Mouse (Mus musculus): ENCODE results near the gene Mb21d2. TPM values are rescaled to one million over a fixed set of nuclear protein-coding genes. Genes with fewer than 3 reads are reported as not detected.

The Mb21d2 gene
- polyA plus RNA-seq, 1 experiment = 44.0 TPM

DNA sequence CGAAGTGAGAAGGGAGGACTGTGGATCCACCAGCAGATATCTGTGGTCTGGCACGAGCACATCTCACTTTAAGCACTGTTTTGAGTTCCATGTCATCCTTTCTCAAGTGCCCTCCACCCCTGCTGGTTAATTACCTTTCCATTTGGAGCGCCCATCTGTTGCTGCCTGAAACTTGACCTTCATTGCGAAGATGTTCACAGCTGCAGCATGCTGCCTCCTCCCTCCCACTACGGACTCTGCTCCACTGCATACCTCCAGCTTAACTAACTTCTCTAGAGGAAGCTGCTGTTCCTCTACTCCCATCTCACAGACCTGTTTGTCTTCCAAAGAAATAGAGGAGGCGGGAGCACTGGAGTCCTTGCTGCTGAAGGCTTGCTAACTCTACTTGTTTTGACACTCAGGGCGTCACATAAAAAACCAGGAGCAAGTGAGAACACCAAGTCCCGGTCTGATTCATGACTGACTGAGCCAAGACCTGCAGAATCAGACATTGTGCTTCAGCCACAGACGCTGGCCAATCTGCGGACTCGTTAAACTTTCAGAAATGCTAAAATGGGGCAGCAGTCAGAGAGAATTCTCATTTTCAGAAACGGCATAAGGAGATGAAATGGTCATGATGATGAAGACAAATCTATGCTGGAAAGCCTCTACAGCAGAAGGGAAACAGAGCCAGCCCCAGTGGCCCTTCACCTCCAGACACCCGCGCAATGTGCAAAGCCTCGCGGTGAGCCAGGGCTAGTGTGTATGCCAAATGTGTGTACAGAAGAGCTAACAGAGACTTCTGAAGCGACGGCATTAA, 71.1 kb downstream of the Mb21d2 start:
- DNase-seq (ENCODE audit: low read depth) = peak; percentile 33
- TF ChIP-seq CTCF (IDR thresholded peaks at IDR 0.05; ENCODE audit: borderline replicate concordance, extremely low read depth, insufficient read depth, insufficient read length) (no peak), POLR2A (IDR thresholded peaks at IDR 0.05; ENCODE audit: borderline replicate concordance, extremely low read depth, insufficient read depth, insufficient read length, poor library complexity, severe bottlenecking) (no peak)

DNA sequence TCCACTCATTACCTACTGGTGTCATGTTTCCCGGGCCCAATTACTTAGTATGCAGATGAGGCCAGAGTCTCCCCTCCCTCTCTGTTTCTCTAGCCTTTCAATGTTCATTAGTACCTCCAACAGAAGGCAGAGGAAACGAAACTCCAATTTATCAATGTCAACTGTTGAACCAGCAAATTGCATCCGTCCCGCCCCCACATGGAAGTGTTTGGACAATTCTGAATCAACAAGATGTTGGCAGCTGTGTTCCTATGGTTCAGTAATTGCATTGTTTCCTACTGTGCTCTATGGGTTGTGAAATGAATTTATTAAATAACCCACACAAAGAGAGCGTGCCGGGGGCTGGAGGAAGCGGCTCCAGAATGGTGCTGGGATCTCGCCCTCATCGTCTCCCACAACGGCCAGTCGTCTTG, 78.1 kb downstream of the Mb21d2 start:
- TF ChIP-seq POLR2A (IDR thresholded peaks at IDR 0.05; ENCODE audit: borderline replicate concordance, extremely low read depth, insufficient read depth, insufficient read length, poor library complexity, severe bottlenecking) (no peak), CTCF (IDR thresholded peaks at IDR 0.05; ENCODE audit: borderline replicate concordance, extremely low read depth, insufficient read depth, insufficient read length) (no peak)
- DNase-seq (ENCODE audit: low read depth) = peak; percentile 96

DNA sequence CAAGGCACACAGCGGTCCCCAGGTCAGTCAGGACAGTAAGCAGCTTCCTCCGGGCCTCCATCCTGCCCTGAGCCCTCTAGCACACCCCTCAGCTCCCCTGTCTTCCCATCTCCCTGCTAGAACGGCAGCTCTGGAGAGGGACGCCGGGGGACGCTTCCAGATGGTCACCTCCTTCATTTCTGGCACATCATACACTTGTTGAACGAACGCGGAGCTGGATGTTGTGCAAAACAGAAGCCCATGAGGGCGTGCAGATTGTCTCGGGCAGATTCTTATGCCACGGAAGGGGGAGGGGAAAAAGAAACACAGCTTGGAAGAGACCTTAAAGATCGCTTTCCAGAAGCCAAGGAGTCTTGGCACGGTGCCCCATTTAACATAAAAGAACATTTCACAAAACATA, 78.6 kb downstream of the Mb21d2 start:
- TF ChIP-seq POLR2A (IDR thresholded peaks at IDR 0.05; ENCODE audit: borderline replicate concordance, extremely low read depth, insufficient read depth, insufficient read length, poor library complexity, severe bottlenecking) (no peak), CTCF (IDR thresholded peaks at IDR 0.05; ENCODE audit: borderline replicate concordance, extremely low read depth, insufficient read depth, insufficient read length) (no peak)
- DNase-seq (ENCODE audit: low read depth) = peak; percentile 89

- TF ChIP-seq CTCF (IDR thresholded peaks at IDR 0.05; ENCODE audit: borderline replicate concordance, extremely low read depth, insufficient read depth, insufficient read length) (no peak), POLR2A (IDR thresholded peaks at IDR 0.05; ENCODE audit: borderline replicate concordance, extremely low read depth, insufficient read depth, insufficient read length, poor library complexity, severe bottlenecking) (no peak)
- DNase-seq (ENCODE audit: low read depth) = no peak
Observed at GRCm38 (mm10) chr16:28846123-28846522, 83.3 kb downstream of the Mb21d2 start.

GRCm38 (mm10) chr16:28845336-28845735, 84.1 kb downstream of the Mb21d2 start:
- no peak for TF ChIP-seq POLR2A (IDR thresholded peaks at IDR 0.05; ENCODE audit: borderline replicate concordance, extremely low read depth, insufficient read depth, insufficient read length, poor library complexity, severe bottlenecking)
- no peak for TF ChIP-seq CTCF (IDR thresholded peaks at IDR 0.05; ENCODE audit: borderline replicate concordance, extremely low read depth, insufficient read depth, insufficient read length)
- DNase-seq (ENCODE audit: low read depth) = no peak

DNA sequence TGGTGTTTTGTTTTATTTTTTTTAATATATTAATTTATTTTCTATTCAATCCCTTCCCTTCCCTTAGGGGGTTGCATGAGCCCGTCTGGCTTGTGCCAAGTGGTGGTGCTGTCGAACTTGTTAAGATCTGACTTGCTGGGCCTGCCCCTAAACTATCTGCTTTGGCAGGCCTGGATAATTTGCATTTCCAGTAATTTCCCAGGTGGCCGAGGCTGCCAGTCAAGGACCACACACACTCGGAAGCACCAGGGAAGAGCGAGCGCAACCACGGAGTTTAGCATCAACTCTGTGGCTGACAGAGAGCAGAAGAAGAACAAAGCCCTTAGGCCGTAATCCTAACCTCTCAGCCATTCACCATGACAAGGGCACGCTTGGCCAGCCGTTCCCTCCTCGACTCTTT, 88.4 kb downstream of the Mb21d2 start:
- peak; percentile 88 for DNase-seq (ENCODE audit: low read depth)
- no peak for TF ChIP-seq POLR2A (IDR thresholded peaks at IDR 0.05; ENCODE audit: borderline replicate concordance, extremely low read depth, insufficient read depth, insufficient read length, poor library complexity, severe bottlenecking)
- TF ChIP-seq CTCF (IDR thresholded peaks at IDR 0.05; ENCODE audit: borderline replicate concordance, extremely low read depth, insufficient read depth, insufficient read length) = peak; percentile 20; the same call in 1 of the 2 replicates

DNA sequence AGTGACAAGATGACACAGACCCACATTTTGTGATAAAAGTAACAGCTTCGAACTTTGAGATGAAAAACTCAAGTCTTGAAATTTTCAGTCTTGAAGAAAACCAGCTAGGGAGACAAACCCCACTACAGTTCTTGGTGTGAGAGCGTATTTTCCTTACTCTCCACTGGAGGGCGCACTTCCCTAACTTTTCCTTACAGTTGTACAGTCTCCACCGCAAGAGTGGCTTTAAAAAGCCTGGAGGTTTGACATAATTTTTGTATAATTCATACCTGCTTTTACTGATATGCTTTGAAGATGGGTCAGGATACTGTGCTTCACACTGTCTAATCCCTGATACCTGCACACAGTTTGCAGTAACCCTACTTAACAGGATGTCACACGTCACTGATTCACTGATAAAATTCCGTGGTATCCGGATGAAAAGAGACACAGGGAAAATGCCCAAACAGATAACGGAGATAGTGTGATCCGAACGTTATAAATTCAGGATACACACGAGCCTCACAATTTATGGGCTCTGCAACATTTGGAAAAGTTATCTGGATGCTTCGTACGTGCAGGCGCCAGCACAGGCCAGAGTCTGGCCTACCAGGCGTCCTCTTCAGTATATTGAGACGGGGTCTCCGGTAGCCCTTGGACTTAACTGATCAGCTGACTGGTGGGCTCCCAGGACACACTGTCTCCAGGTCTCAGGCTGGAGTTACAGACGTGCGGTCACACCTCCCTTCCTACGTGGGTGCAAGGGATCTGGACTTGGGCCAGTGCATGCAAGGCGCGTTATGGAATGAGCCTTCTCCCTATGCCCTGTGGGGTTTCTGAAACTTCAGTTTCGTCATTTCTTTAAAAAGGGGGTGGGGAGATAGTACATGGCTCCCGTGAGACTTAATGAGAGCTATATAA, 89.1 kb downstream of the Mb21d2 start:
- TF ChIP-seq POLR2A (IDR thresholded peaks at IDR 0.05; ENCODE audit: borderline replicate concordance, extremely low read depth, insufficient read depth, insufficient read length, poor library complexity, severe bottlenecking) = no peak
- TF ChIP-seq CTCF (IDR thresholded peaks at IDR 0.05; ENCODE audit: borderline replicate concordance, extremely low read depth, insufficient read depth, insufficient read length) = peak; percentile 79
- peak; percentile 87 for DNase-seq (ENCODE audit: low read depth)

DNA sequence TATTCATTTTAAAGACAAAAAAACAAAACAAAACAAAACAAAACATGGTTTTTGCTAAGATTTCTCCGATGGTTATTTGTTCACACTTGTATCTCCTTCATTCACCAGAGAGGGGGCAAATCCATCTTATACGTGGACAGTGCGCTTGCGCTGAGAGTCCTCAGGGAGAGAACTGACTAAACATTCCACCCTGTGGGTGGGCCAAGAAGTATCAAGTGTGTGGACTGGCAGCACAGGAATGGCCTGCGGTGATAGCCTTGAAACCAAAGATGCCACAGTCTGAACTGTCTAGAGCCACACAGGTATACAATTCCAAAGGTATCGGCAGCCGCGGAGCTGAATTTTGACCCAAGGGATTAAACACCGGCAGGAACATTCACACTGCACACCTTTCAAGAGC, 89.9 kb downstream of the Mb21d2 start:
- no peak for DNase-seq (ENCODE audit: low read depth)
- TF ChIP-seq CTCF (IDR thresholded peaks at IDR 0.05; ENCODE audit: borderline replicate concordance, extremely low read depth, insufficient read depth, insufficient read length) = no peak
- TF ChIP-seq POLR2A (IDR thresholded peaks at IDR 0.05; ENCODE audit: borderline replicate concordance, extremely low read depth, insufficient read depth, insufficient read length, poor library complexity, severe bottlenecking) = no peak

DNA sequence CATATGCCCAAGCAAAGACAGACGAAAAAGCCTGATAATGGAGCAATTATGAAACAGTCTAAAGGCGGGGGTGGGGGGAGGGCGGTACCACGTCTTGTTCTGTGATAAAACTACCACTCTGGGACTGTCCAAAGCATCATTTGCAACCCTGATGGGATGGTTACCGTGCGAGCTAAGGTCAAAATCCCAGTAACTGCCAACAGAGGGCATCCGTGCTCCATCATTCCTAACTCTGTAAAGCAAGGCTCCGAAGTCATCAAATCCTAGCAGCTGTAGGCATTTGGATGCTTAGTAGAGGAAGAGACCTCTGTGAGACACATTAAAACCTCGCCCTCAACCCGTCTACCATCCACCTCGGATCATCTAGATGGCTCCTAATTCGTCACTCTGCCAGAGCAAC, 91.5 kb downstream of the Mb21d2 start:
- TF ChIP-seq CTCF (IDR thresholded peaks at IDR 0.05; ENCODE audit: borderline replicate concordance, extremely low read depth, insufficient read depth, insufficient read length) (peak; percentile 88), POLR2A (IDR thresholded peaks at IDR 0.05; ENCODE audit: borderline replicate concordance, extremely low read depth, insufficient read depth, insufficient read length, poor library complexity, severe bottlenecking) (no peak)

DNA sequence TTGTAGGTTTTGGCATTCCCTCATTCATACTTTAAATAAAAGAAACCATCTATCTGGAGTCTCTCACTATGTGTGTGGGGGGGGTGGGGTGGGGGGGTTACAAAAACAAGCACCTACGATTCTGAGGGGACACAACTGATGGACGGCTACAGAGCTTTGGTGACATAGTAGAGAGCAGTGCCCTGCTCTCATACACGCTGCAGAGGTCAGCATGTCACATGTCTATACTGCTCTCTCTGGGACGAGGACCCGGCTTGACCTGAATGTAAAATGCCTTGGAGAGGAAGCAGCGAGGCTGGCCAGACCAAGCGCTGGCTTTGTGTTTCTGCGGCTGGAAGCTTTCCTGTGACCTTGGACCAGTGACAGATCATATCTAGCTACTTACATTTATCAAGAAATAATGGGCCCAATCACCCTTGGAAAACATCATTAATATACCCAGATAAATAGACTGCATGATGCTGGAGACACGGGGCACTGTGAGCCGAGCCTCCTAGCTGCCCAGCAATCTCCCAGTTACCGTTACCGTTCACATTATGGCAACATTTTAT, 97.3 kb downstream of the Mb21d2 start:
- TF ChIP-seq CTCF (IDR thresholded peaks at IDR 0.05; ENCODE audit: borderline replicate concordance, extremely low read depth, insufficient read depth, insufficient read length) (no peak), POLR2A (IDR thresholded peaks at IDR 0.05; ENCODE audit: borderline replicate concordance, extremely low read depth, insufficient read depth, insufficient read length, poor library complexity, severe bottlenecking) (no peak)
- DNase-seq (ENCODE audit: low read depth) = no peak

More for the DNA sequence above, 91.5 kb downstream of the Mb21d2 start:
- peak; percentile 80 for DNase-seq (ENCODE audit: low read depth)
